Mouse (Mus musculus) hindbrain, postnatal 0 days (tissue): ENCODE results near the gene Fam13c. TPM values are rescaled to one million over a fixed set of nuclear protein-coding genes. Genes with fewer than 3 reads are reported as not detected.

Experiments used
- ATAC-seq: fragments of 200-750 bp; cut with Nextera tagmentation; 2 replicates; pipeline ENCODE4 v1.8.0; 2017; ENCODE audit warnings: mild to moderate bottlenecking, moderate TSS enrichment, moderate library complexity
- DNase-seq: peaks from one replicate; pipeline ENCODE4 v3.0.0-alpha.2; 2015; ENCODE audit warnings: low spot score
- H3K27ac ChIP-seq: fragments of 300-500 bp; sonication (generic); 2 replicates; pipeline ENCODE4 v1.5.1; 2014; ENCODE audit warnings: mild to moderate bottlenecking
- H3K27me3 ChIP-seq: fragments of 300-500 bp; sonication (generic); 2 replicates; pipeline ENCODE4 v1.6.1; 2014; ENCODE audit warnings: low read length, mixed read lengths; ENCODE audit not compliant: insufficient read depth
- H3K36me3 ChIP-seq: fragments of 300-500 bp; sonication (generic); 2 replicates; pipeline ENCODE4 v1.6.1; 2014; ENCODE audit warnings: low read length, mixed read lengths; ENCODE audit not compliant: insufficient read depth
- H3K4me1 ChIP-seq: fragments of 300-500 bp; sonication (generic); 2 replicates; pipeline ENCODE4 v1.6.1; 2014; ENCODE audit warnings: antibody characterized with exemption, low read length, mixed read lengths; ENCODE audit not compliant: insufficient read depth
- H3K4me2 ChIP-seq: fragments of 300-500 bp; sonication (generic); 2 replicates; pipeline ENCODE4 v1.6.1; 2014; ENCODE audit warnings: low read depth, mild to moderate bottlenecking, low read length, moderate library complexity, mixed read lengths
- H3K4me3 ChIP-seq: fragments of 300-500 bp; sonication (generic); 2 replicates; pipeline ENCODE4 v1.5.1; 2014; ENCODE audit warnings: low read length
- H3K9ac ChIP-seq: fragments of 300-500 bp; sonication (generic); replicated peaks from 2 replicates; pipeline ENCODE4 v1.6.1; 2014; ENCODE audit warnings: mild to moderate bottlenecking, low read length, moderate library complexity, mixed read lengths
- H3K9me3 ChIP-seq: fragments of 300-500 bp; sonication (generic); 2 replicates; pipeline ENCODE4 v1.6.1; 2016; ENCODE audit warnings: low read length, mixed read lengths
- CTCF ChIP-seq: IDR thresholded peaks from 2 replicates; pipeline ENCODE4 v1.5.1; 2016; ENCODE audit warnings: antibody characterized with exemption, control low read depth, low read depth
- WGBS: fragments of 180-500 bp; shearing (Covaris S2); extraction: QIAGEN DNeasy Blood & Tissue Kit; methylation state at CpG from one replicate; pipeline ENCODE4 v1.1.7; 2014; 5-methylcytosine and 5-hydroxymethylcytosine counted together
- polyA plus RNA-seq: library from polyadenylated mRNA; unstranded; fragments of >200 nt; fragmentation: Nextera tagmentation; extraction: Ambion mirVana; gene quantifications from 2 replicates; pipeline ENCODE4 v1.2.1, GENCODE M21; 2015
- total RNA-seq: library from RNA; depleted of rRNA; stranded (reverse); fragments of >200 nt; gene quantifications from 2 replicates; pipeline ENCODE4 v1.2.3, GENCODE M21; 2014

Fam13c gene
- total and polyA plus RNA-seq, 2 experiments from 2014 or later, result 6.8 to 18.3 TPM

- WGBS, result 55% methylated on average over 5 of the region's 5 CpGs
- ATAC-seq, result no peak
- no peak overlapping the region for H3K4me2 ChIP-seq
- H3K27ac ChIP-seq, result no peak overlapping the region
- no peaks in the 10 kb centered on the region for H3K27me3 ChIP-seq
- no peak overlapping the region for H3K9ac ChIP-seq
- 0 out of 2 replicates have a peak, but pooled peaks cover 4% of the 10 kb centered on the region for H3K4me1 ChIP-seq
- TF ChIP-seq CTCF, result no peak
- H3K9me3 ChIP-seq, result no peaks in the 10 kb centered on the region
- H3K4me3 ChIP-seq, result no peak overlapping the region
- H3K36me3 ChIP-seq, result no peaks in the 10 kb centered on the region
- no peak for DNase-seq
These were observed 3.0 kb upstream of the Fam13c start for GRCm38 (mm10) chr10:70437289-70437688.

- no peaks in the 10 kb centered on the region for H3K9me3 ChIP-seq
- peak; percentile 90 for DNase-seq
- no peaks in the 10 kb centered on the region for H3K36me3 ChIP-seq
- H3K4me1 ChIP-seq, result 0 out of 2 replicates have a peak, but pooled peaks cover 7% of the 10 kb centered on the region
- peak overlapping the region; percentile 64 for H3K4me3 ChIP-seq
- no peak for TF ChIP-seq CTCF
- H3K9ac ChIP-seq, result peak overlapping the region; percentile 74
- H3K27ac ChIP-seq, result peak overlapping the region; percentile 95
- H3K4me2 ChIP-seq, result peak overlapping the region; percentile 79
- no peaks in the 10 kb centered on the region for H3K27me3 ChIP-seq
- under 1% methylated on average over 44 of the region's 44 CpGs for WGBS
- ATAC-seq, result peak; percentile 91
These were observed 569 bp downstream of the Fam13c start for GRCm38 (mm10) chr10:70440639-70441461.

DNA sequence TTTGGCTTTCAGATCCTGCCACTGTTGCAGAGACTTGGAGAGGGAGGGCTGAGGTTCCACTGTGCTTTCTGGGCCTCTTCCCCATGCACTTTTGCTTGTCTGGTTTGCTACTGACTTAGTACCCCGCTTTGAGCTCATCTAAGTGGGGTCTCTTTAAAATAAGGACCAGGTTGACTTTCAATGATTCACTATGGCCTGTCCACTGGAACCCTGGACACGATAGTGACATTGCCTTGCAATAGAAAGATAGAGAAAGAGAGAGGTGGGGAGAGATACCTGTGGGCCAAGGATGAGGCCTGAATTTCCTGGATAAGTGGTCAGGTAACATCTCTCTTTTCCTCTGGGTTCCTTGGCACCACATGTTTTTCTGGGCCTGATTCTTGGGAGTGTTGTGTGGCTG is 1.9 kb downstream of the Fam13c start:
- DNase-seq, result no peak
- H3K4me2 ChIP-seq, result peak overlapping the region; percentile 79
- H3K27ac ChIP-seq, result no peak overlapping the region
- H3K9me3 ChIP-seq, result no peaks in the 10 kb centered on the region
- WGBS, result 81% methylated on average over 2 of the region's 2 CpGs
- H3K9ac ChIP-seq, result peak overlapping the region; percentile 74
- H3K27me3 ChIP-seq, result no peaks in the 10 kb centered on the region
- H3K4me1 ChIP-seq, result 0 out of 2 replicates have a peak, but pooled peaks cover 7% of the 10 kb centered on the region
- H3K36me3 ChIP-seq, result no peaks in the 10 kb centered on the region
- no peak for ATAC-seq
- TF ChIP-seq CTCF, result no peak
- H3K4me3 ChIP-seq, result peak overlapping the region; percentile 64

- DNase-seq (no peak), ATAC-seq (no peak)
- Histone ChIP-seq H3K9ac (no peak overlapping the region; the same call in 1 of the 2 replicates), H3K27me3 (no peaks in the 10 kb centered on the region), H3K4me3 (peak overlapping the region; percentile 64; the same call in 1 of the 2 replicates), H3K36me3 (no peaks in the 10 kb centered on the region), H3K9me3 (no peaks in the 10 kb centered on the region), H3K4me2 (peak overlapping the region; percentile 79), H3K27ac (no peak overlapping the region), H3K4me1 (0 out of 2 replicates have a peak, but pooled peaks cover 7% of the 10 kb centered on the region)
- WGBS, result 71% methylated on average over 5 of the region's 5 CpGs
- no peak for TF ChIP-seq CTCF
These were observed 2.3 kb downstream of the Fam13c start for GRCm38 (mm10) chr10:70442623-70443022.

- H3K27ac ChIP-seq, result no peak overlapping the region
- DNase-seq, result no peak
- no peak for TF ChIP-seq CTCF
- 74% methylated on average over 4 of the region's 4 CpGs for WGBS
- no peak overlapping the region for H3K9ac ChIP-seq
- peaks cover 13% of the 10 kb centered on the region for H3K36me3 ChIP-seq
- H3K4me2 ChIP-seq, result no peak overlapping the region
- no peaks in the 10 kb centered on the region for H3K27me3 ChIP-seq
- ATAC-seq, result no peak
- no peak overlapping the region for H3K4me3 ChIP-seq
- H3K4me1 ChIP-seq, result no peaks in the 10 kb centered on the region
- H3K9me3 ChIP-seq, result no peaks in the 10 kb centered on the region
These were observed 7.5 kb downstream of the Fam13c start for GRCm38 (mm10) chr10:70447787-70448186.

- ATAC-seq (no peak), DNase-seq (no peak)
- Histone ChIP-seq H3K27ac (no peak overlapping the region), H3K27me3 (no peaks in the 10 kb centered on the region), H3K4me3 (no peak overlapping the region), H3K36me3 (peaks cover 13% of the 10 kb centered on the region), H3K9ac (no peak overlapping the region), H3K9me3 (no peaks in the 10 kb centered on the region), H3K4me2 (no peak overlapping the region), H3K4me1 (no peaks in the 10 kb centered on the region)
- 53% methylated on average over 8 of the region's 8 CpGs for WGBS
- no peak for TF ChIP-seq CTCF
These were observed 8.9 kb downstream of the Fam13c start for GRCm38 (mm10) chr10:70449206-70449605.

DNA sequence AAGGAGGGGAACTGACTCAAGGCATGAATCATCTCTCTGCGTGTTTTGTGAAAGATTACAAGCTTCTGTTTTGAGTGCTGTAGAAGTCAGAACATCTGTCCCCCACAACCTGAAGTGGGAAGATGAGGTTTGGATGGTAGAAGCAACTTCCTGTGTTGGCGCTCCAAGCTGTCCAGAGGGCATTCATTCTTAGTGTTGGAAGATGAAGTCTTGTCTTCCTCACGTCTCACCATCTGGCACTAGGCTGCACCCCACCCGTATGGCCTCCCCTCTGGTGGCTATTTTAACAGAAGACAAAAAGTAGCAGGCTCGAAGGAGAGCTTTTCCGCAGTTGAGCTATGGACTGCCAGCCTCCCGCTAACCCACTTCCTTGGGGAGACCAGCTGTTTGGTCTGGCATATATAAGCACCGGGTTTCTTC is 15.6 kb downstream of the Fam13c start:
- Histone ChIP-seq H3K27me3 (no peaks in the 10 kb centered on the region), H3K9ac (no peak overlapping the region), H3K27ac (no peak overlapping the region), H3K9me3 (no peaks in the 10 kb centered on the region), H3K4me2 (no peak overlapping the region), H3K4me1 (no peaks in the 10 kb centered on the region), H3K4me3 (no peak overlapping the region), H3K36me3 (peaks cover 18% of the 10 kb centered on the region)
- DNase-seq (no peak), ATAC-seq (no peak)
- 74% methylated on average over 8 of the region's 8 CpGs for WGBS
- no peak for TF ChIP-seq CTCF
